Mouse (Mus musculus) megakaryocyte progenitor cell, adult 5-6 weeks (primary cell): ENCODE measurements around the gene Csnk1g1. TPM values are rescaled to one million over a fixed set of nuclear protein-coding genes. Genes with fewer than 3 reads are reported as not detected.

Experiments
- ATAC-seq: replicated peaks from 2 replicates; pipeline ENCODE4 v1.8.0; 2016; ENCODE audit warnings: mild to moderate bottlenecking, moderate TSS enrichment, inconsistent platforms; ENCODE audit not compliant: poor library complexity
- total RNA-seq, 2 experiments: library from RNA; stranded (forward) in 1 of 2; stranded (reverse) in 1 of 2; fragments of 157-497, 149-512 nt in 1 of 2; fragments of 200-1000 nt in 1 of 2; gene quantifications; 2 replicates each; pipeline versions ENCODE4 v1.2.3 to v1.2.4; 2015 to 2017

Csnk1g1 gene
- total RNA-seq (2015) (18.9 and 26.5 TPM in 2 replicates), total RNA-seq (2017) (8.7 and 15.6 TPM in 2 replicates)

DNA sequence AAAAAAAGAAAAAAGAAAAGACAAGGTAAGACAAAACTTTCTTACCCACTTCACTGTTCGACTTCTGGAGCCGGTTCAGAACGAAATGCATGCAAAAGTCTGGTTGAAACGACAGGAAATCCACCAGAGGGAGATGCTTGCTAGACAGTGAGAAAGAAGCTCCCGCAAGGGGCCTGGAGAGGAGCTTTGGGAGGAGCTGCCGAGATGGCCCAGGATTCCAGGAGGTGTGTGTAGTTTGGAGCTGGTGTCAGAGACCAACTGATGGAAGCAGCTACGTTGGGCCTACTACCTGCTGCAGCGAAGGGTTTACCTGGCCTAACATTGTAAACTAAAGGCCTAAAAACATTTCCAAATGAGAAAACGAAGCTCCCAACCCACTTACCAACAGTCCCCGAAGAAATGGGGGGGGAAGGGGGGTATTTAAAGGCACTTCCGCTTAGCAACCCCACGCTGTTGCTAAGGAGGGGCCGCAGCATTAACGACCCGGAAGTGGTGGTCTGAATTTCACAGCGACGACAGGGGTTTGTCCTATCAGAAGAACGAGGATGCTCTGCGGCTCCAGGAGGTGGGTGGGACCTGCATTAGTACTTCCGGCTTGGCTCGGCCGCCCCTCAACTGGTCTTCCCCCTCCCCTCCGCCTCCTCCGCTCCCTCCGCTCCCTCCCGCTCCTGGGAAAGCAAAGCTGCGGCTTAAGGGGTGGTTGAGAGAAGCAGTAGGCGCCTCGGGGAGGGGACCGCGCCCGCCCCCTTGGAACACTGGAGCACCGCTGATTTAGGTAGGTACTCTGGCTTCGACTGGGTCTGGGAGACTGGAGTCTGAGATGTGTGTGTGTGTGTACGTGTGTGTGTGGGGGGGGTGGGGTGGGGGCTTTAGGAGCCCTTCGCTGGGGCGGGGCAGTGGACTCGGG is at the start of gene Csnk1g1, which contains the start of gene Trip4:
Gene Csnk1g1 (plus strand): TSS at position 531 of the 907 bp plus-strand sequence.
Gene Trip4 (minus strand): TSS at position 401 of the 907 bp plus-strand sequence.
- ATAC-seq, result peak; percentile 98

- ATAC-seq, result no peak
These were observed 49.1 kb upstream of the Csnk1g1 start for GRCm38 (mm10) chr9:65859656-65860055.

GRCm38 (mm10) chr9:65884564-65885315 is 24.0 kb upstream of the Csnk1g1 start:
- ATAC-seq, result peak; percentile 100

- peak; percentile 97 for ATAC-seq
These were observed 18.5 kb upstream of the Csnk1g1 start, which contains the start of gene Pclaf for GRCm38 (mm10) chr9:65890143-65890628. TSS of gene Pclaf (plus strand) at chr9:65890237.

GRCm38 (mm10) chr9:65891126-65891525 is 17.6 kb upstream of the Csnk1g1 start:
- 0 out of 2 replicates have a peak, but pooled peaks have one; percentile 16 for ATAC-seq

DNA sequence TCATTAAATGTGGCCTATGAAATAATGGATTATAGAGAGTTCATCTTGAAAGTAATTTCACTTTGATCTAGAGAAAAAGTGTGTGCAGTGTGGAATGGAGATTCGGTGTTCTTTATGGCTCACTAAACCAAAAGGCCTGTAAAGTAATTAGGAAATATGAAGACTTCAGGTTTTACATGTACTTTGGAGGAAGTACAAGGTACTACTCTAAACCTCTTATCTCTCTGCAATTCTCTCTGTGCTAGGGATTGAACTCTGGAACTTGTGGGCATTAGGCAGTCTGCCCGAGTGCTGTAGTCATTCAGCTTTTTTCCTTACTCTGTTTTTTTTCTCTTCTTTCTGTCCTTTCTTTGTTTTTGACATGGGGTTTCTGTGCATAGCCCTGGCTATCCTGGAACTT is 11.7 kb upstream of the Csnk1g1 start:
- no peak for ATAC-seq

DNA sequence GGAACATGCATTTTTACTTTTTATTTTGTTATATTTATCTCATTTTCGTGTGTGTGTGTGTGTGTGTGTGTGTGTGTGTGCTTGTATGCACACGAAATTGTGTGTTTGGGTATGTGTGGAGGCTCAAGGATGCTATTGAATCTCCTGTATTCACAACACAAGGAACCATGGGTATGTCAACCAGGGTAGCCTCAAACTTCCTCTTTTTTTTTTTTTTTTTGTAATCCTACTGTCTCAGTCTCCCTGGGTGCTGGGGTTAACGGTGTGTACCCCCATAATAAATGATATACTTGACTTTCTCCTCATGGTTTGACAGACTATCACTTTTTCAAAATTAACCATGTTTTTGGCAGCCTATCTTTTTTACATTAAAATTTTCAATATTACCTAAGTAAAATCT is 5.8 kb upstream of the Csnk1g1 start:
- no peak for ATAC-seq

DNA sequence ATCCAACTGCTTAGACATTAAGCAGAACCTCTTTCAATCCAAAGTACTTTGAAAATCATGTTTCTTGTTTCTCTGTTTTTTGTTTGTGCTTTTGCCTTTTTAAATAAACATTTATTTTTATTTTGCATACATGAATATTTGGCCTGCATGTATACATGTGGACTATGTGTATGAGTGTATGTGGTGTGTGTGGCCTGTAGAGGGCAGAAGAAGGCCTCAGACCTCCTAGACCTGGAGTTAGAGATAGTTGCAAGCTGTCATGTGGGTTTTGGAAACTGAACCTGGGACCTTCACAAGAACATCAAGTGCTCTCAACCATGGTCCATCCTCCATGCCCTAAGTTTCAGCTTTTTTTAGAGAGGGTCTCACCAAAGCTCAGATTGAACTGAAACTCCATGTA is 5.3 kb upstream of the Csnk1g1 start:
- peak; percentile 70 for ATAC-seq

DNA sequence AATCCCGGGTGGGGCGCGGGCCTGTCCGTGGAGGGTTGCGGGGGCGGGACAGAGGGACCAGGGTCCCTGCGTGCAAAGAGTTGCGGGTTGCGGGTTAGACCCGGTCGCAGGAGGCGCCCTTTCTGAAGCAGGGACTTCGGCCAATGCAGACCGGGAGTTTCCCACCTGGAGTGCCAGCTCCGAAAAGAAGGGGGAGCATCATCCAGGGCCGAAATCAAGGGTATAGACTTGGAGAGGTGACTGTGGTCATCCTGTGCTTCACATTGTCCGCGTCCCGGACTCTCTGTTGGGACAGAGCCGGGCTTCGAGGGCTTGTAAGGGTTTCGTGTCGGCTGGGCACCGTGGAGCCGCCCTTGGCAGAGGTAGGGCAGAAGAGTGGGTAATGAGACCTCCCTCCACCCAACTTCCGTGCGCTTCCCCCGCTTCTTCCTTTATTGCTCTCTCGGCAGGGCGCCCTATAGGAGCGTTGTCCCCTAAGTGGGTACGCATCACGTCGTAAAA is 627 bp downstream of the Csnk1g1 start:
- peak; percentile 38 for ATAC-seq

- ATAC-seq, result no peak
These were observed 1.1 kb downstream of the Csnk1g1 start for GRCm38 (mm10) chr9:65909837-65910236.

DNA sequence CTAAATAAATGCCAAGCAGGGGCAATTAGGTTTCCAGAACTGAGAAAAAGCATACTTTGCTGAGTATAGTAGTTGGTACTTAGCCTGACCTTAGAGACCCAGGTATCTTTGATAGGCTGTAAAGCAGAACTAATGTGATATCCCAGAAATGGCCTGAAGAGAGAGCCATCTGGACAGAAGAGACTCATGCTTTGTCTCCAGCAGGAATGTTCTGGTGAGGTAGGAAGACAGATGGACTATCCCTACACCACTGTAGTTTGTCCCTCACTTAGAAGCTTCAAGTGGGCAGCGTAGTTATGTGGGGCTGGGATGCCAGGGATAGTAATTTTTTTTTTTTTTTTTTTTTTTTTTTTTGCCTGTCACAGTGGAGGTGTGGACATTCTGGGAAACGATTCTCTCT is 5.3 kb downstream of the Csnk1g1 start:
- ATAC-seq, result no peak

- peak; percentile 34; the same call in 1 of the 2 replicates for ATAC-seq
These were observed 8.3 kb downstream of the Csnk1g1 start for GRCm38 (mm10) chr9:65917015-65917414.

DNA sequence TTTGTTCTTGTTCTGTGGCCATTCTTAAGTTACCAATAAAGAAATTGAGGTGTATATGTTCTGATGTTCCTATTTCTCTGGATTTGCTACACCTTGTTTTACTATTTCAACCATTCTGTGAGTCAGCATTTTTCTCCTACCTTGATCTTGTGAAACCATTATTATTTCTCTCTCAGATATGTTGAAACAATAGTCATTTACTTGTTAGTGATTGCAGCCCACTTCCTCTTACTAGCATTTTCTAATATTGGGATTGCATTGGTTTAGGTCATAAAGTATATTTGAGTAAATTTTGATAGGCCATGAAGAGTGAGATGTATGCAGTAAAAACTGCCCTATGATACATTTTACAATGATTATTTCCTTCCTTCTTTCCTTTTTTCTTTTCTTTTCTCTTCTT is 19.7 kb downstream of the Csnk1g1 start:
- no peak for ATAC-seq

GRCm38 (mm10) chr9:65929826-65930225 is 21.1 kb downstream of the Csnk1g1 start:
- ATAC-seq, result no peak

- ATAC-seq, result no peak
These were observed 28.8 kb downstream of the Csnk1g1 start for GRCm38 (mm10) chr9:65937566-65937965.

DNA sequence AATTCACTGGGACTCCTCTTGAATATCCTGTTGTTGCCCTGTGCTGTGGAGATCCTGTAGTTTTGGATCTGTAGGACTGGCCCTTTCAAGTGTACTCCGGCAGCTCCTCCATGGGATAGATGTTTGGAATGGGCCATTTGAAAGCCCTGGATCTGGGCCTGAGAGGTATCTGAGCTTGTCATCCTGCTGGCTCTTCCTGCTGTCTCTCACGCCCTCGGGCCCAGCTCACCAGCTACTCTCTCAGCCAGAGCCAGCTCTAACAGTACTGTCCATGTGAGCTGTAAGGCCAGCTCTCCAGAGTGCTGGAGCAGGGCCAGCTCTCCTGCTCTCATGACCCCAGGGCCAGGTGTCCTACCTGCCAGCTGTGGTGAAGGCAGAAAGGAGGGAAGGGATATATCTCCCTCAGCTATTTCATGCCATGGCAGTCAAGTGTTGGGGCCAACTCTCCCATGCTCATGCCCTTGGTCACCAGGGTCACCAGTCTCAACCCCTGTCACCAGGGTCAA is 42.4 kb downstream of the Csnk1g1 start:
- ATAC-seq, result no peak

GRCm38 (mm10) chr9:65970009-65970408 is 61.3 kb downstream of the Csnk1g1 start:
- ATAC-seq, result peak; percentile 20; the same call in 1 of the 2 replicates

DNA sequence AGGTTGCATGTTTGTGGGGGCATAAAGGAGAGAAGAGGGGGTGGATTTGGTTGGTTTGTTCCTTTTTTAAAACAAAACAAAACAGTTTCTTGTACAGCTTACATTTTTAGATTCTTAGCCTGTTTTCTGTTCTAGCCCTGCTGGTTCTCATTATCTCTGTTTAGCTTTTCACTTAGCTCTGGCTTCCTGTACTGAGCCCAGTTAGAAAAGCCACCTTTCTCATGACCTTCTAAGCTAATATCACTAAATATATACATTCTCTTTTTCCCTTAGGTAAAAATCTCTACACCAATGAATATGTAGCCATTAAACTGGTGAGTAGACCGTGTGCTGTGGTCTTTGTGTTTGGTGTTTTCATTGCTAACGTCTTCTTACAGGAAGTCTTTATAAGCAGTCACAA is 64.5 kb downstream of the Csnk1g1 start:
- ATAC-seq, result no peak

- no peak for ATAC-seq
These were observed 67.2 kb downstream of the Csnk1g1 start for GRCm38 (mm10) chr9:65975886-65976285.

DNA sequence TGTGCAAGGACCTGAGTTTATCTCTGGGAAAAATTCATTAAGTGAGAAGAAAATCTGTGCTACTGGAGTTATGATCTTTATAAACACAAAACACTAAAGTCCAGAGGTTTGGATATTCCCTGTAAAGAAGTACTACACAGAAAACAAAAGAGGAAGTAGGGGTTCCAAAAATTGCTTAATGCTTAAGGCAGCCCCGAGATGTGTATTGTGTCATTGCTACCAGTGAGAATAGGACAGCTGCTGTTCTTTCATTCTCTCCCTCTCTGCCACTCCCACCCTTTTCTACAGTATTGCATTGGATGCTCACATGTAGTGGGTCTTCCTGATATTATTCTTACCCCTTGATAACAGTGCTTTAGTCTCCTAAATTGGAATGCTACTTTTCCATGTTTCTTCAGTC is 74.1 kb downstream of the Csnk1g1 start:
- peak; percentile 89 for ATAC-seq

- ATAC-seq, result no peak
These were observed 78.3 kb downstream of the Csnk1g1 start for GRCm38 (mm10) chr9:65987021-65987420.
